Mouse (Mus musculus) heart, embryonic 15.5 days (tissue): ENCODE results near the gene Ccdc65. TPM values are rescaled to one million over a fixed set of nuclear protein-coding genes. Genes with fewer than 3 reads are reported as not detected.

Source experiments
- ATAC-seq: fragments of 200-750 bp; cut with Nextera tagmentation; replicated peaks from 2 replicates; pipeline ENCODE4 v1.8.0; 2017; ENCODE audit warnings: low read depth, moderate TSS enrichment; ENCODE audit not compliant: insufficient number of reproducible peaks, insufficient read depth, low FRiP score
- H3K27ac ChIP-seq: fragments of 300-500 bp; sonication (generic); 2 replicates; pipeline ENCODE4 v1.5.1; 2015; ENCODE audit warnings: mild to moderate bottlenecking, inconsistent platforms
- H3K27me3 ChIP-seq: fragments of 300-500 bp; sonication (generic); 2 replicates; pipeline ENCODE4 v1.6.1; 2015; ENCODE audit warnings: inconsistent platforms
- H3K36me3 ChIP-seq: fragments of 300-500 bp; sonication (generic); 2 replicates; pipeline ENCODE4 v1.6.1; 2015; ENCODE audit warnings: mild to moderate bottlenecking, inconsistent platforms
- H3K4me1 ChIP-seq: fragments of 300-500 bp; sonication (generic); replicated peaks from 2 replicates; pipeline ENCODE4 v1.6.1; 2015; ENCODE audit warnings: inconsistent platforms
- H3K4me2 ChIP-seq: fragments of 300-500 bp; sonication (generic); 2 replicates; pipeline ENCODE4 v1.6.1; 2015; ENCODE audit warnings: inconsistent platforms, mild to moderate bottlenecking, moderate library complexity
- H3K4me3 ChIP-seq: fragments of 300-500 bp; sonication (generic); 2 replicates; pipeline ENCODE4 v1.5.1; 2015; ENCODE audit warnings: mild to moderate bottlenecking, inconsistent platforms
- H3K9ac ChIP-seq: fragments of 300-500 bp; sonication (generic); 2 replicates; pipeline ENCODE4 v1.6.1; 2015; ENCODE audit warnings: mild to moderate bottlenecking, inconsistent platforms
- H3K9me3 ChIP-seq: fragments of 300-500 bp; sonication (generic); replicated peaks from 2 replicates; pipeline ENCODE4 v1.6.1; 2016; ENCODE audit warnings: inconsistent platforms
- WGBS: fragments of 180-500 bp; shearing (Covaris S2); methylation state at CpG from one replicate; pipeline ENCODE4 v1.1.7; 2015; ENCODE audit warnings: mixed read lengths; 5-methylcytosine and 5-hydroxymethylcytosine counted together
- polyA plus RNA-seq: library from polyadenylated mRNA; unstranded; fragments of >200 nt; fragmentation: Nextera tagmentation; extraction: Ambion mirVana; gene quantifications from 2 replicates; pipeline ENCODE4 v1.2.1, GENCODE M21; 2015

The Ccdc65 gene
- polyA plus RNA-seq, 1 experiment from 2014 or later: 1.0 TPM

DNA sequence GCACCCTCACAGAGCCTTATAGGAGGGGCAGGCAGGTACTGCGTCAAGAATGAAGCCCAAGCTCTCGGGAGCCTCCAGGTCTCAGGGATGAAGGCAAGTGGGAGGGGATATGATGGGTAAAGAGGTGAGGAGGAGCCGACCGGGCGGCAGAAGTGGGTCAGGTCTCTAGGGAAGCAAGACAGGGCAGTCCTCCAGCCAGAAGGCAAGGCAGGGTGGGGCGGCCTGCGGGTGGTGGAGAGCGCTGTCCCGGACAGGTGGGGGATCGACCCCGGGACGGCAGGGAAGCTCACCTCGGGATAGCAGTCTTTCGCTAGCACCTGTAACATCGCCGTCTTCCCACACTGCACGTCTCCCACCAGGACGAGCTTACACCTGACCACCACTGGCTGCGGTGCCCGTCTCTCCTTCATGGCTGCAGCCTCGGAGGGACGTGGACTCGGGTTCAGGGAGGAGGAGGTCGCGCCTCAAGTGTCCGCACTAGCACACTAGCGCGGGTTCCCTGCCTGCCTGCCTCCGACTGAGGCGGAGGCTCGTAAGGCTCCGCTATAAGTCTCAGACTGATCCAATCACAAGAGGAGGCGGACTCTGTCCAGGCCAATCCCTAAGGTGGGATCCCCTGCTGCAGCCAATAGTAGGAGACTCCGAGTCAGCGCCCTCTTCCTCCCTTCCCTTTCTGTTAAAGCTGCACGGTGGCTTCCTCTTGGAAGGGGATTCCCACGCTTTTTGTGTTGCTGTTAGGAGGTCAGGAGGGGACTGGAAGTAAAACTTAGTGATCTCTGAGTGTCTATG, 30.9 kb upstream of the Ccdc65 start, which contains the start of gene Rnd1:
Gene Rnd1, minus strand, starts transcription at position 522 of the 789 bp plus-strand sequence.
- no peaks in the 10 kb centered on the region for H3K36me3 ChIP-seq
- peak within 1 kb of the TSS; percentile 51; the same call in 1 of the 2 replicates for H3K9ac ChIP-seq
- no peaks in the 10 kb centered on the region for H3K9me3 ChIP-seq
- peak within 1 kb of the TSS; percentile 54 for H3K4me3 ChIP-seq
- WGBS: under 1% methylated on average over 37 of the region's 37 CpGs
- peaks cover 31% of the 10 kb centered on the region for H3K4me1 ChIP-seq
- peak within 1 kb of the TSS; percentile 98 for H3K4me2 ChIP-seq
- no peak within 1 kb of the TSS for H3K27ac ChIP-seq
- peaks cover 32% of the 10 kb centered on the region for H3K27me3 ChIP-seq
- peak; percentile 96 for ATAC-seq

DNA sequence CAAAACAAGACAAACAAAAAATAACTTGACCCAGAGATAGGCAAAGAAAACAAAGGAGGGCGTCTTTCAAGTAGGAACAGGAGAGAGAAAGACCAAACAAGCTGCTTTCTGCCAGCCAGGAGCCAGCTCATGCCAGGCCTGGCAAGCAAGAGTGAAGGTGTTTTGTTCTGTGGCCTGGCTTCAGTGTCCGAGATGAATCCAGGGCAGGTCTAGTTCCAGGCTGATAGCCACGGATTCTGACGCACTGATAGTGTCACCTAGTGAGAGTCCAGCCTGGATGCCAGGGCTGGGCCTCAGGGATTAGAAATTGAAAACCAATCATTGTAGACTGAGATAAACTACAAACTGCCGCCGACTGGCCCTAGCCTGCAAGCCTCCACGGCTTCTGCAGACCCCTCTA, 30.0 kb upstream of the Ccdc65 start:
- Histone ChIP-seq H3K27me3 (peaks cover 32% of the 10 kb centered on the region), H3K4me1 (peaks cover 25% of the 10 kb centered on the region), H3K9ac (no peak overlapping the region), H3K36me3 (no peaks in the 10 kb centered on the region), H3K27ac (no peak overlapping the region), H3K4me3 (no peak overlapping the region), H3K4me2 (no peak overlapping the region), H3K9me3 (no peaks in the 10 kb centered on the region)
- WGBS: 57% methylated on average over 7 of the region's 7 CpGs
- no peak for ATAC-seq

GRCm38 (mm10) chr15:98680660-98681059, 27.3 kb upstream of the Ccdc65 start:
- H3K27me3 ChIP-seq: peaks cover 14% of the 10 kb centered on the region
- H3K36me3 ChIP-seq: no peaks in the 10 kb centered on the region
- H3K4me1 ChIP-seq: peaks cover 21% of the 10 kb centered on the region
- H3K9ac ChIP-seq: no peak overlapping the region
- no peak overlapping the region for H3K4me3 ChIP-seq
- H3K4me2 ChIP-seq: no peak overlapping the region
- H3K9me3 ChIP-seq: no peaks in the 10 kb centered on the region
- ATAC-seq: no peak
- H3K27ac ChIP-seq: no peak overlapping the region
- WGBS: 72% methylated on average over 8 of the region's 8 CpGs

GRCm38 (mm10) chr15:98681633-98682032, 26.4 kb upstream of the Ccdc65 start:
- no peak for ATAC-seq
- no peak overlapping the region for H3K9ac ChIP-seq
- WGBS: 74% methylated on average over 7 of the region's 7 CpGs
- no peak overlapping the region for H3K4me3 ChIP-seq
- no peaks in the 10 kb centered on the region for H3K36me3 ChIP-seq
- H3K27me3 ChIP-seq: peaks cover 4% of the 10 kb centered on the region; the same call in 1 of the 2 replicates
- no peaks in the 10 kb centered on the region for H3K9me3 ChIP-seq
- H3K4me2 ChIP-seq: no peak overlapping the region
- peaks cover 11% of the 10 kb centered on the region for H3K4me1 ChIP-seq
- H3K27ac ChIP-seq: no peak overlapping the region

- no peak overlapping the region for H3K9ac ChIP-seq
- no peaks in the 10 kb centered on the region for H3K27me3 ChIP-seq
- no peaks in the 10 kb centered on the region for H3K36me3 ChIP-seq
- WGBS: 43% methylated on average over 10 of the region's 10 CpGs
- no peak overlapping the region for H3K4me2 ChIP-seq
- H3K4me1 ChIP-seq: 0 out of 2 replicates have a peak, but pooled peaks cover 5% of the 10 kb centered on the region
- no peak overlapping the region for H3K4me3 ChIP-seq
- ATAC-seq: no peak
- no peaks in the 10 kb centered on the region for H3K9me3 ChIP-seq
- no peak overlapping the region for H3K27ac ChIP-seq
Measured at GRCm38 (mm10) chr15:98683177-98683576, 24.8 kb upstream of the Ccdc65 start.

GRCm38 (mm10) chr15:98683746-98684145, 24.3 kb upstream of the Ccdc65 start:
- Histone ChIP-seq H3K9me3 (no peaks in the 10 kb centered on the region), H3K9ac (no peak overlapping the region), H3K27ac (no peak overlapping the region), H3K4me3 (no peak overlapping the region), H3K4me1 (0 out of 2 replicates have a peak, but pooled peaks cover 5% of the 10 kb centered on the region), H3K27me3 (no peaks in the 10 kb centered on the region), H3K36me3 (no peaks in the 10 kb centered on the region), H3K4me2 (no peak overlapping the region)
- 81% methylated on average over 1 of the region's 1 CpGs for WGBS
- ATAC-seq: no peak

DNA sequence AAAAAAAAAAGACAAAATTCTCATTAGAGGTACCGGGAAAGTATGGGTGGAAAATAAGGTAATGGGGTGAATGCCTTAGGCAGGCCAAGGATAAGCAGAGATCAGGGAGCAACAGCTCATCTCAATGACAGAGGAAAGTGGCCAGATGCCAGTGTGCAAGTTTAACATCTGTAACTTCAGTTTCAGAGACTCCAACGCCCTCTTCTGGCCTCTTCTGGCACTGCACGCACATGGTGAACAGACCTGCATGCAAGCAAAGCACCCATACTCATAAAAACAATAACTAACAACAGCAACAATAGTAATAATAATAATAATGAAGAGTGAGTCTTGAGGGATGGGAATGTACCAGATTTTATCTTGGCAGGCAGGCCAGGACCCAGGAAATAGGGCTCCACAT, 22.1 kb upstream of the Ccdc65 start:
- no peak overlapping the region for H3K4me3 ChIP-seq
- H3K4me2 ChIP-seq: no peak overlapping the region
- ATAC-seq: no peak
- no peaks in the 10 kb centered on the region for H3K9me3 ChIP-seq
- H3K4me1 ChIP-seq: peaks cover 8% of the 10 kb centered on the region
- H3K27ac ChIP-seq: no peak overlapping the region
- no peaks in the 10 kb centered on the region for H3K27me3 ChIP-seq
- H3K36me3 ChIP-seq: no peaks in the 10 kb centered on the region
- WGBS: 68% methylated on average over 3 of the region's 3 CpGs
- H3K9ac ChIP-seq: no peak overlapping the region

DNA sequence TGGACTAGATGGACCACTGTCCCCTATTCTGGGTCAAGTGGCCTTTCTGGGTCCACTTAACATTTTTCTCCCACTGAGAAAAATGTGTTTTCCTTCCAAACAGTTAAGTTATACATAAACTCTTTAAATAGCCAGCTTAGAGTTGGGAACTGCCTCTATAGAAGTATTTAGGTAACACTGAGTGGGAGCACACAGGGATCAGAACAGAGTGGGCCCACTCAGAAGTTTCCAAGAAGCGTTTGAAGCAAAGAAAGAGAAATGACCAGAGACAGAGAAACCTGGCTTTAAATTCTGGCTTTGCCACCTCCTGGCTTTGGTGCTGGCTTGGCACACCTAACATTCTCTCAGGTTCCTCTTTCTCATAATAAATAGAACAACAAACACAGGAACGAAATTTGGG, 18.3 kb upstream of the Ccdc65 start:
- Histone ChIP-seq H3K4me1 (peaks cover 24% of the 10 kb centered on the region), H3K9me3 (no peaks in the 10 kb centered on the region), H3K4me2 (no peak overlapping the region), H3K27me3 (no peaks in the 10 kb centered on the region), H3K36me3 (no peaks in the 10 kb centered on the region), H3K27ac (no peak overlapping the region), H3K9ac (no peak overlapping the region), H3K4me3 (no peak overlapping the region)
- ATAC-seq: no peak
- WGBS: 78% methylated on average over 2 of the region's 2 CpGs

DNA sequence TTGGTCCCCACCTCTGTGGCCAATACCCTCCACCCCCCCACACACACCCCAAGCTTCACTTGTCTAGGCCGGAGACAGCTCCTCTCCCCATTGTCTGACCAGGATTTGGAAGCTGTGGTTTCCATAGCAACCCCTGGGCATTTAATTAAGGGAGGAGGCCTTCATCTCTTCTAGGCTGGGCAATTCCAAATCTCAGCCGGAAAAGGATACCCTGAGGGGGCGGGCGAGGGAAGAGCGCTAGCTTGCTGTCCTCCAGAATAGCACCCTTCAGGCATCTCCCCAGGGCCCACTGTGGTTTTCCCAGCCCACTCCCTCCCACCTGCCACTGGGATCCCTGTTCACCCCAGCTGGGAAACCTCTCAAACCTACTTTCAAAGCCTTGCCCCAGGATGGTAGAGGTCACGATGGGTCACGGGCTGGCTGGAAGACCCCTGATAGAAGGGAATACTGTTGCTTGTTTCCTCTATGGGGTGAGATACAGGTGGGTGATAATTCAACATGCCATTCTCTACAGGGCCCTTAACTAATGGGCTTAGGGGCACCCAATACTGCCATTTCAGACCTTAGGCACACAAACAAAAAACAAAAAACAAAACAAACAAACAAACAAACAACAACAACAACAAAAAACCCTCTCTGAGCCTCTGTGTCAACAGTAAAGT, 16.4 kb upstream of the Ccdc65 start:
- Histone ChIP-seq H3K36me3 (no peaks in the 10 kb centered on the region), H3K27me3 (no peaks in the 10 kb centered on the region), H3K4me1 (peaks cover 28% of the 10 kb centered on the region), H3K9me3 (no peaks in the 10 kb centered on the region), H3K9ac (no peak overlapping the region), H3K4me3 (no peak overlapping the region), H3K27ac (peak overlapping the region; percentile 83), H3K4me2 (peak overlapping the region; percentile 32)
- ATAC-seq: no peak
- WGBS: 49% methylated on average over 7 of the region's 7 CpGs

GRCm38 (mm10) chr15:98692171-98692715, 15.8 kb upstream of the Ccdc65 start:
- peak; percentile 77 for ATAC-seq
- H3K27me3 ChIP-seq: no peaks in the 10 kb centered on the region
- H3K9ac ChIP-seq: no peak overlapping the region
- H3K9me3 ChIP-seq: no peaks in the 10 kb centered on the region
- no peak overlapping the region for H3K4me3 ChIP-seq
- peak overlapping the region; percentile 32 for H3K4me2 ChIP-seq
- H3K4me1 ChIP-seq: peaks cover 28% of the 10 kb centered on the region
- peak overlapping the region; percentile 83 for H3K27ac ChIP-seq
- WGBS: 10% methylated on average over 11 of the region's 11 CpGs
- H3K36me3 ChIP-seq: no peaks in the 10 kb centered on the region

- Histone ChIP-seq H3K36me3 (no peaks in the 10 kb centered on the region), H3K27ac (no peak overlapping the region), H3K27me3 (peaks cover 11% of the 10 kb centered on the region), H3K4me1 (peaks cover 34% of the 10 kb centered on the region), H3K9ac (no peak overlapping the region), H3K4me2 (no peak overlapping the region), H3K9me3 (no peaks in the 10 kb centered on the region), H3K4me3 (no peak overlapping the region)
- WGBS: 48% methylated on average over 9 of the region's 9 CpGs
- no peak for ATAC-seq
Measured at GRCm38 (mm10) chr15:98695726-98696125, 12.3 kb upstream of the Ccdc65 start.
